Mouse (Mus musculus) midbrain, embryonic 14.5 days (tissue): ENCODE data around the gene Krcc1. TPM values are rescaled to one million over a fixed set of nuclear protein-coding genes. Genes with fewer than 3 reads are reported as not detected.

Experiments used
- ATAC-seq: fragments of 200-750 bp; cut with Nextera tagmentation; 2 replicates; pipeline ENCODE4 v1.8.0; 2017; ENCODE audit warnings: moderate number of reproducible peaks, moderate library complexity; ENCODE audit not compliant: low FRiP score, low TSS enrichment
- DNase-seq: peaks from one replicate; pipeline ENCODE4 v3.0.0-alpha.2; 2015
- H3K27ac ChIP-seq: fragments of 300-500 bp; sonication (generic); replicated peaks from 2 replicates; pipeline ENCODE4 v1.5.1; 2014; ENCODE audit warnings: mild to moderate bottlenecking, low read depth, low read length, moderate library complexity
- H3K27me3 ChIP-seq: fragments of 300-500 bp; sonication (generic); 2 replicates; pipeline ENCODE4 v1.6.1; 2014; ENCODE audit warnings: low read length, control low read depth, mixed read lengths; ENCODE audit not compliant: control insufficient read depth, insufficient read depth
- H3K36me3 ChIP-seq: fragments of 300-500 bp; sonication (generic); 2 replicates; pipeline ENCODE4 v1.6.1; 2014; ENCODE audit warnings: low read length, control low read depth; ENCODE audit not compliant: control insufficient read depth, insufficient read depth
- H3K4me1 ChIP-seq: fragments of 300-500 bp; sonication (generic); 2 replicates; pipeline ENCODE4 v1.6.1; 2014; ENCODE audit warnings: mild to moderate bottlenecking, antibody characterized with exemption, low read length, control low read depth; ENCODE audit not compliant: control insufficient read depth, insufficient read depth
- H3K4me2 ChIP-seq: fragments of 300-500 bp; sonication (generic); 2 replicates; pipeline ENCODE4 v1.6.1; 2014; ENCODE audit warnings: mild to moderate bottlenecking, low read length, moderate library complexity
- H3K4me3 ChIP-seq: fragments of 300-500 bp; sonication (generic); replicated peaks from 2 replicates; pipeline ENCODE4 v1.5.1; 2014; ENCODE audit warnings: low read depth, low read length
- H3K9ac ChIP-seq: fragments of 300-500 bp; sonication (generic); replicated peaks from 2 replicates; pipeline ENCODE4 v1.6.1; 2014; ENCODE audit warnings: mild to moderate bottlenecking, low read length, moderate library complexity
- H3K9me3 ChIP-seq: fragments of 300-500 bp; sonication (generic); 2 replicates; pipeline ENCODE4 v1.6.1; 2016; ENCODE audit warnings: low read length, control low read depth, mixed read lengths; ENCODE audit not compliant: control insufficient read depth
- WGBS: fragments of 180-500 bp; shearing (Covaris S2); extraction: QIAGEN DNeasy Blood & Tissue Kit; methylation state at CpG from one replicate; pipeline ENCODE4 v1.1.7; 2014; 5-methylcytosine and 5-hydroxymethylcytosine counted together
- polyA plus RNA-seq: library from polyadenylated mRNA; unstranded; fragments of >200 nt; fragmentation: Nextera tagmentation; extraction: Ambion mirVana; gene quantifications from 2 replicates; pipeline ENCODE4 v1.2.1, GENCODE M21; 2014

Gene Krcc1
- polyA plus RNA-seq, 1 experiment from 2014 or later, result 19.0 TPM

DNA sequence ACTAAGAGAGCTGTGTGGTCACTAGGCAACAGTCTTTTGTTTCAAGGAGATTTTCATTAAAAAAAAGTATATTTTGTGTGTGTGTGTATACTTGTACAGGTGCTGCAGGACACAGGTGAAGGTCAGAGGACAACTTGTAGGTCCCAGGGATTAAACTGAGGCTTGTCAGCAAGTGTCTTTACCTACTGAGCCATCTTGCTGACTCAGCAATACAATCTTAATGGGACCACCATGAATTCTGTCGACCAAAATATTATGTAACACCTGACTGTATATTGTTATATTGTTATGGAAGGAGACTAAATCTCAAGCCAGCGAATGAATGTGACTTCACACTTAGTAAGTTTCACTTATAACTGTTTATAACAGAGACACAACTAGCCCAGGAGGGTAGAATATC is 26.6 kb downstream of the Krcc1 start:
- Histone ChIP-seq H3K9me3 (no peaks in the 10 kb centered on the region), H3K36me3 (no peaks in the 10 kb centered on the region), H3K27me3 (no peaks in the 10 kb centered on the region), H3K9ac (no peak overlapping the region), H3K4me2 (no peak overlapping the region), H3K27ac (no peak overlapping the region), H3K4me3 (no peak overlapping the region), H3K4me1 (no peaks in the 10 kb centered on the region)
- ATAC-seq (no peak), DNase-seq (no peak)
- WGBS, result 77% methylated on average over 2 of the region's 2 CpGs

DNA sequence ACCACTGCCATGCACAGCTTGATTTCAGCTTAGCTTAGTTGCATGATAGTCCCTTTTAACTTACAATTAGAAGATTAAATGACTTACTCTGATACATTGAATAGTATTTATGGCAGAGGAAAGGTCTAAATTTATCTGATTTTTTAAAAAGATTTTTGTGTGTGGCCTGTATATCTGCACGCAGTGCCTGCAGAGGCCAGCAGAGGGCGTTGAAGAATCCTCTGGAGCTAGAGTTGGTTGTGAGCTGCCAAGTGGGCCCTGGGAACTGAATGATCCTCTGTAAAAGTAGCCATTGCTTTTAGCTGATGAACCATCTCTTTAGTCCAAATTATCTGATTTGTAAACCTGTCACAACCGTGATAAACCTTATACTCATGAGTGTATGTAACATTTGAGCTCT is 27.3 kb downstream of the Krcc1 start:
- no peak overlapping the region for H3K27ac ChIP-seq
- H3K36me3 ChIP-seq, result no peaks in the 10 kb centered on the region
- H3K27me3 ChIP-seq, result no peaks in the 10 kb centered on the region
- DNase-seq, result peak; percentile 52
- 35% methylated on average over 3 of the region's 3 CpGs for WGBS
- no peak for ATAC-seq
- H3K4me3 ChIP-seq, result no peak overlapping the region
- no peaks in the 10 kb centered on the region for H3K9me3 ChIP-seq
- H3K9ac ChIP-seq, result no peak overlapping the region
- no peaks in the 10 kb centered on the region for H3K4me1 ChIP-seq
- H3K4me2 ChIP-seq, result no peak overlapping the region

- no peak overlapping the region for H3K9ac ChIP-seq
- WGBS, result 73% methylated on average over 6 of the region's 6 CpGs
- H3K27me3 ChIP-seq, result no peaks in the 10 kb centered on the region
- ATAC-seq (no peak), DNase-seq (peak; percentile 4)
- H3K4me3 ChIP-seq, result no peak overlapping the region
- H3K9me3 ChIP-seq, result no peaks in the 10 kb centered on the region
- no peaks in the 10 kb centered on the region for H3K4me1 ChIP-seq
- no peak overlapping the region for H3K4me2 ChIP-seq
- H3K36me3 ChIP-seq, result no peaks in the 10 kb centered on the region
- H3K27ac ChIP-seq, result no peak overlapping the region
These were observed 30.7 kb downstream of the Krcc1 start for GRCm38 (mm10) chr6:71302097-71302731.

- Histone ChIP-seq H3K27ac (no peak overlapping the region), H3K9ac (no peak overlapping the region), H3K4me1 (no peaks in the 10 kb centered on the region), H3K4me2 (no peak overlapping the region), H3K36me3 (no peaks in the 10 kb centered on the region), H3K27me3 (no peaks in the 10 kb centered on the region), H3K9me3 (no peaks in the 10 kb centered on the region), H3K4me3 (no peak overlapping the region)
- 89% methylated on average over 8 of the region's 8 CpGs for WGBS
- ATAC-seq (no peak), DNase-seq (no peak)
These were observed 36.0 kb downstream of the Krcc1 start for GRCm38 (mm10) chr6:71307486-71307885.

DNA sequence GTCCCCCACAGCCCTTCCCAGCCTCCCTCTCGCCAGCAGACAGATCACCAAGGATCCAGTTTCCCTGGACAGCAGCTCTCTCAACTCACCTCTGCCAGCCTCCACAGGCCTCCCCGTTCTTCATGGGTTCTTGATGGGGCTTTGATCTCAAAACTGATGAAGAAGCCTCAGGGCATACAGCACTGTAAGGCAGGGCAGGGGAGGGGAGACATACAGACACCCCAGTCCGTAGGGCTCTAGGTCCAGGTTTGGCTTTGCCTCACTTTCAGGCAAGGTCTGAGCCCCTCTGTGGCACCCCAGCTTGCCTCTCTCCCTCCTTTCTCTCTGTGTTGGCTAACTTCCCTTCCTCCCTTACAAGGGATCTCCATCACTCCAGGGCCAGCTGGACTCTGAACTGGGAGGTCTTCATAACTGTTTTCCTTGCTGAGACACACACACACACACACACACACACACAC is 50.4 kb downstream of the Krcc1 start, which contains the start of gene Smyd1:
Gene Smyd1 (minus strand): TSS at position 408 of the 458 bp plus-strand sequence.
- 83% methylated on average over 3 of the region's 3 CpGs for WGBS
- no peak within 1 kb of the TSS for H3K27ac ChIP-seq
- DNase-seq, result no peak

GRCm38 (mm10) chr6:71322491-71322921 is 51.0 kb downstream of the Krcc1 start, which contains the start of gene Cd8b1:
Gene Cd8b1, plus strand, starts transcription at chr6:71322788.
- ATAC-seq (no peak), DNase-seq (no peak)
- no peaks in the 10 kb centered on the region for H3K9me3 ChIP-seq
- no peak within 1 kb of the TSS for H3K9ac ChIP-seq
- 87% methylated on average over 7 of the region's 7 CpGs for WGBS
- H3K36me3 ChIP-seq, result no peaks in the 10 kb centered on the region
- no peaks in the 10 kb centered on the region for H3K4me1 ChIP-seq
- H3K27ac ChIP-seq, result no peak within 1 kb of the TSS
- H3K27me3 ChIP-seq, result no peaks in the 10 kb centered on the region
- no peak within 1 kb of the TSS for H3K4me3 ChIP-seq
- H3K4me2 ChIP-seq, result no peak within 1 kb of the TSS

More for the DNA sequence above, 50.4 kb downstream of the Krcc1 start, which contains the start of gene Smyd1:
- Histone ChIP-seq H3K4me2 (no peak within 1 kb of the TSS), H3K27me3 (no peaks in the 10 kb centered on the region), H3K9ac (no peak within 1 kb of the TSS), H3K9me3 (no peaks in the 10 kb centered on the region), H3K4me1 (no peaks in the 10 kb centered on the region), H3K36me3 (no peaks in the 10 kb centered on the region), H3K4me3 (no peak within 1 kb of the TSS)
- no peak for ATAC-seq

GRCm38 (mm10) chr6:71324816-71325215 is 53.3 kb downstream of the Krcc1 start:
- Histone ChIP-seq H3K9me3 (no peaks in the 10 kb centered on the region), H3K27me3 (no peaks in the 10 kb centered on the region), H3K36me3 (no peaks in the 10 kb centered on the region), H3K4me1 (no peaks in the 10 kb centered on the region), H3K4me2 (no peak overlapping the region), H3K9ac (no peak overlapping the region), H3K27ac (no peak overlapping the region), H3K4me3 (no peak overlapping the region)
- WGBS, result 92% methylated on average over 9 of the region's 9 CpGs
- DNase-seq, result no peak
- no peak for ATAC-seq

DNA sequence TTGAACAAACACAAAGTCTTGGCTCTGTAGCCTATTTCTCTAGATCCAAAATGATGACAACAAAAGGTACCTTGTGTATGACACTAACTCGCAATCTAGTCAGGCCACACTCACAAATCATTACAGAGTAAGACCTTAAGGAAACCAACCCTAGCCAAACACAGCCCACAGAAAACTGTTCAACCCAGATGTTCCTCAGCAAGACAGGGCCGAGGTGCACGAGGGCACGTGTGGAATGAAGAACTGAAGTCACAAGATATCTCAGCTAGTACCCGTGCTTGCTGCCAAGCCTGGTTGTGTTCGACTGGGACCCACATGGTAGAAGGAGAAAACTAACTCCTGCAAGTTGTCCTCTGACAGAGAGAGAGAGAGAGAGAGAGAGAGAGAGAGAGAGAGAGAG is 58.4 kb downstream of the Krcc1 start:
- 92% methylated on average over 6 of the region's 6 CpGs for WGBS

GRCm38 (mm10) chr6:71330486-71330885 is 59.0 kb downstream of the Krcc1 start:
- DNase-seq (no peak), ATAC-seq (no peak)
- H3K9me3 ChIP-seq, result no peaks in the 10 kb centered on the region
- H3K27me3 ChIP-seq, result no peaks in the 10 kb centered on the region
- no peak overlapping the region for H3K27ac ChIP-seq
- no peaks in the 10 kb centered on the region for H3K36me3 ChIP-seq
- H3K4me1 ChIP-seq, result no peaks in the 10 kb centered on the region
- no peak overlapping the region for H3K9ac ChIP-seq
- H3K4me2 ChIP-seq, result no peak overlapping the region
- WGBS, result 84% methylated on average over 7 of the region's 7 CpGs
- no peak overlapping the region for H3K4me3 ChIP-seq

More for the DNA sequence above, 58.4 kb downstream of the Krcc1 start:
- H3K36me3 ChIP-seq, result no peaks in the 10 kb centered on the region
- H3K9ac ChIP-seq, result no peak overlapping the region
- no peaks in the 10 kb centered on the region for H3K9me3 ChIP-seq
- H3K4me2 ChIP-seq, result no peak overlapping the region
- H3K4me3 ChIP-seq, result no peak overlapping the region
- ATAC-seq, result no peak
- no peak overlapping the region for H3K27ac ChIP-seq
- no peak for DNase-seq
- no peaks in the 10 kb centered on the region for H3K27me3 ChIP-seq
- no peaks in the 10 kb centered on the region for H3K4me1 ChIP-seq
